9 mouse cellular contexts compared by ENCODE assay signal in genomic region chr1:42539066-42539539, GRCm38 (mm10).
A peak's percentile ranks its signal among the peaks of the same experiment; 100 is the strongest.
DNase-seq lines count a peak whose midpoint lies in the region; ATAC-seq and TF ChIP-seq lines count a peak whose summit lies in the region.
"Had no signal": no experiment of that assay in that cellular context is flagged by ENCODE, and none has a peak within 500 bp of the region (broad histone marks: within the 10 kb centered on the region; RNA-seq: fewer than 3 reads in every experiment).

No protein-coding gene starts in this region.

- H3K9ac ChIP-seq in heart, embryonic 13.5 days = no peak overlapping the region
- H3K9ac ChIP-seq in embryonic facial prominence, embryonic 12.5 days = no peak overlapping the region
- peak overlapping the region; percentile 52 for H3K9ac ChIP-seq in midbrain, embryonic 16.5 days (ENCODE audit: low read depth, low read length)

- no peaks in the 10 kb centered on the region for H3K9me3 ChIP-seq in heart, embryonic 13.5 days
- H3K9me3 ChIP-seq in embryonic facial prominence, embryonic 12.5 days = no peaks in the 10 kb centered on the region
- no peaks in the 10 kb centered on the region for H3K9me3 ChIP-seq in midbrain, embryonic 16.5 days (replicated peaks; ENCODE audit: control insufficient read depth, low read length, poor library complexity, severe bottlenecking)

- no peak for TF ChIP-seq CTCF in gastrocnemius, adult 2 months (IDR thresholded peaks at IDR 0.05)

- 50% methylated on average over 18 of the region's 18 CpGs for WGBS in heart, embryonic 13.5 days
- WGBS in embryonic facial prominence, embryonic 12.5 days = 57% methylated on average over 18 of the region's 18 CpGs
- 14% methylated on average over 18 of the region's 18 CpGs for WGBS in midbrain, embryonic 16.5 days

- H3K36me3 ChIP-seq in heart, embryonic 13.5 days = no peaks in the 10 kb centered on the region
- no peaks in the 10 kb centered on the region for H3K36me3 ChIP-seq in embryonic facial prominence, embryonic 12.5 days
- H3K36me3 ChIP-seq in midbrain, embryonic 16.5 days (ENCODE audit: control insufficient read depth, insufficient read depth, low read length) = no peaks in the 10 kb centered on the region

- no peak overlapping the region for H3K27ac ChIP-seq in heart, embryonic 13.5 days (replicated peaks)
- H3K27ac ChIP-seq in embryonic facial prominence, embryonic 12.5 days = no peak overlapping the region
- peak overlapping the region; percentile 79 for H3K27ac ChIP-seq in midbrain, embryonic 16.5 days (ENCODE audit: low read length)
- no peak overlapping the region for H3K27ac ChIP-seq in gastrocnemius, adult 2 months

- no peak overlapping the region for H3K4me3 ChIP-seq in heart, embryonic 13.5 days
- no peak overlapping the region for H3K4me3 ChIP-seq in embryonic facial prominence, embryonic 12.5 days
- H3K4me3 ChIP-seq in midbrain, embryonic 16.5 days (ENCODE audit: low read depth, low read length) = peak overlapping the region; percentile 28
- H3K4me3 ChIP-seq in gastrocnemius, adult 2 months = no peak overlapping the region

- intact Hi-C loops in heart, postnatal 25 days (cut with DNase I) = loop anchor here (5.0 kb wide), 1 partner anchor 153 kb away; no protein-coding TSS in a partner anchor
- intact Hi-C loops in gastrocnemius, adult 2 months (cut with DNase I) = no loop called here

- no peaks in the 10 kb centered on the region for H3K27me3 ChIP-seq in heart, embryonic 13.5 days (replicated peaks)
- H3K27me3 ChIP-seq in embryonic facial prominence, embryonic 12.5 days = no peaks in the 10 kb centered on the region
- H3K27me3 ChIP-seq in midbrain, embryonic 16.5 days (ENCODE audit: control insufficient read depth, insufficient read depth, low read depth, low read length) = no peaks in the 10 kb centered on the region
- H3K27me3 ChIP-seq: CH12.LX had no signal

- H3K4me2 ChIP-seq in heart, embryonic 13.5 days = peak overlapping the region; percentile 51
- 0 out of 2 replicates have a peak overlapping the region, but pooled peaks have one; percentile 17 for H3K4me2 ChIP-seq in embryonic facial prominence, embryonic 12.5 days (replicated peaks)
- peak overlapping the region; percentile 59 for H3K4me2 ChIP-seq in midbrain, embryonic 16.5 days (ENCODE audit: low read length)

- H3K4me1 ChIP-seq in heart, embryonic 13.5 days = 0 out of 2 replicates have a peak, but pooled peaks cover 5% of the 10 kb centered on the region
- no peaks in the 10 kb centered on the region for H3K4me1 ChIP-seq in embryonic facial prominence, embryonic 12.5 days
- peaks cover 27% of the 10 kb centered on the region for H3K4me1 ChIP-seq in midbrain, embryonic 16.5 days (ENCODE audit: control insufficient read depth, insufficient read depth, low read length)

- DNase-seq in heart, postnatal 25 days (ENCODE audit: low spot score) = no peak
- DNase-seq in layer of hippocampus, adult 8-10 months (ENCODE audit: low spot score in 2 of 2) = peak; percentile 24 to 35
- DNase-seq in ovary, adult 18-20 months (ENCODE audit: low spot score) = no peak
- DNase-seq in gastrocnemius, adult 2 months = no peak
- DNase-seq in testis, postnatal 14 days (ENCODE audit: low spot score) = no peak

- ATAC-seq in heart, embryonic 13.5 days (ENCODE audit: extremely low read depth, insufficient number of reproducible peaks, low FRiP score, low TSS enrichment) = no peak
- ATAC-seq in embryonic facial prominence, embryonic 12.5 days (ENCODE audit: insufficient number of reproducible peaks, insufficient read depth, low FRiP score, low TSS enrichment) = no peak
- peak; percentile 67 for ATAC-seq in midbrain, embryonic 16.5 days

Comparison
In these comparisons a context has a peak if more than half of its experiments do, and no peak if none do; other contexts are left out.
1. DNase-seq: peak in layer of hippocampus, adult 8-10 months (2 of 2); none in heart, postnatal 25 days (single experiment), ovary, adult 18-20 months (single experiment), gastrocnemius, adult 2 months (single experiment) and testis, postnatal 14 days (single experiment).
2. Peak in every context shown above with its lines, with median percentiles within 50 percentile points of each other: H3K4me2 ChIP-seq.